Mouse (Mus musculus) T-helper 2 cell (primary cell): ENCODE measurements at regions not wholly inside any gene's neighbourhood (a gene's known extent, or its start where the extent isn't known, plus 50 kb on each side); places are given as distances from the start of the nearest gene placed in this dataset.

ENCODE experiments used
- in situ Hi-C: fragments of 300-600 bp; cut with MboI, MseI; formaldehyde crosslinking; loops from one replicate; pipeline ENCODE4 v1.15.1; 2025; ENCODE audit warnings: high pct_unique_total_duplicates

- in situ Hi-C loops: no loop called here
Observed at GRCm38 (mm10) chr2:72751441-72751840, 228.8 kb downstream of the Sp3 start.

- in situ Hi-C loops: no loop called here
Observed at GRCm38 (mm10) chr2:72752624-72753176, 227.5 kb downstream of the Sp3 start.

- in situ Hi-C loops: no loop called here
Observed at GRCm38 (mm10) chr2:72753788-72754713, 226.2 kb downstream of the Sp3 start.

- in situ Hi-C loops: no loop called here
Observed at GRCm38 (mm10) chr2:72763454-72763853, 216.8 kb downstream of the Sp3 start.

- in situ Hi-C loops: no loop called here
Observed at GRCm38 (mm10) chr2:72769030-72769630, 211.1 kb downstream of the Sp3 start.

- in situ Hi-C loops: no loop called here
Observed at GRCm38 (mm10) chr2:72773401-72773800, 206.8 kb downstream of the Sp3 start.

GRCm38 (mm10) chr2:72777330-72777729, 202.9 kb downstream of the Sp3 start:
- in situ Hi-C loops: no loop called here

- in situ Hi-C loops: no loop called here
Observed at GRCm38 (mm10) chr2:72777806-72778510, 202.3 kb downstream of the Sp3 start.

- in situ Hi-C loops: no loop called here
Observed at GRCm38 (mm10) chr2:72779268-72780163, 200.7 kb downstream of the Sp3 start.

- in situ Hi-C loops: no loop called here
Observed at GRCm38 (mm10) chr2:72781369-72782275, 198.6 kb downstream of the Sp3 start.

GRCm38 (mm10) chr2:72782355-72782754, 197.9 kb downstream of the Sp3 start:
- in situ Hi-C loops: no loop called here

GRCm38 (mm10) chr2:72785365-72786043, 194.7 kb downstream of the Sp3 start:
- in situ Hi-C loops: no loop called here

- in situ Hi-C loops: no loop called here
Observed at GRCm38 (mm10) chr2:72786044-72786737, 194.1 kb downstream of the Sp3 start.

- in situ Hi-C loops: no loop called here
Observed at GRCm38 (mm10) chr2:72787616-72788015, 192.6 kb downstream of the Sp3 start.

- in situ Hi-C loops: no loop called here
Observed at GRCm38 (mm10) chr2:72791496-72791895, 188.8 kb downstream of the Sp3 start.

- in situ Hi-C loops: no loop called here
Observed at GRCm38 (mm10) chr2:72793424-72793823, 186.8 kb downstream of the Sp3 start.

GRCm38 (mm10) chr2:72794501-72794900, 185.7 kb downstream of the Sp3 start:
- in situ Hi-C loops: no loop called here

GRCm38 (mm10) chr2:72797002-72797718, 183.1 kb downstream of the Sp3 start:
- in situ Hi-C loops: no loop called here
